Mouse (Mus musculus) kidney, adult 9 months (tissue): ENCODE measurements around the gene Dnah8.

Experiments used
- DNase-seq: peaks from one replicate; pipeline ENCODE4 v3.0.0; 2022

Dnah8 gene

DNA sequence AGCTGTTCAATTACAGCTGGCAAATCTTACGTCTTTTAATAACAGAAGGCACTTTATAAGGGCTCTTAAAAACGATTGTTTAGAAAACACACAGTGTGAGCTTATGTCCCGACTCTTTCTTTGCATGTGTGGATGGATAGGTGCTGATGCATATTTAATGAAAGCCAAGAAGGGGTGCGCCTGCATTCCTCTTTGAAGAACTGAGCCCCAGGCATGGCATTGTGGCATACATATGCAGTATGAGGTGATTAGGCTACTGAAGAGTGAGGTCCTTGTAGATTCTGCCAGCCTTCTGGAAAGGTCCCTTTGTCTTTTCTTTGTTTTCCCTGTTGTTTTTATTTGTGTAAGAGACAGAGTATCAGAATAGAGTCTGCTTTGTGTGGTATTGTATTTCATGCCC, 48.4 kb downstream of the Dnah8 start:
- no peak for DNase-seq

DNA sequence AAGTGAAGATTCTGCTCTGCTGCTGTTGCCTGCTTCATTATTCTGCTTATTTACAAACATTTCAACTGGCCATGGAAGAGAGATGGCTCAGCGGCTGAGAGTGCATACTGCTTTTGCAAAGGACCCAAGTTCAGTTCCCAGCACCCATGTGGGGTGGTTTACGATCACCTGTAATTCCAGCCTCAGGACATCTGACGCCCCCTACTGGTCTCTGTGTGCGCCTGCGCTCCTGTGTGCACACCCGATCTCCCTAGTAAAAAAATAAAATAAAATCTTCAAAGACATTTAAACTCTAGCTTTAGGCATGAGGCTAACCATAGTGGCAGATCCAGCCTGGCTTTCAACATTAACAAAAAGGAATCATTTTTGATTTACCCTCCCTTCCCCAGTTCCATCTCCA, 48.9 kb downstream of the Dnah8 start:
- DNase-seq = no peak

DNA sequence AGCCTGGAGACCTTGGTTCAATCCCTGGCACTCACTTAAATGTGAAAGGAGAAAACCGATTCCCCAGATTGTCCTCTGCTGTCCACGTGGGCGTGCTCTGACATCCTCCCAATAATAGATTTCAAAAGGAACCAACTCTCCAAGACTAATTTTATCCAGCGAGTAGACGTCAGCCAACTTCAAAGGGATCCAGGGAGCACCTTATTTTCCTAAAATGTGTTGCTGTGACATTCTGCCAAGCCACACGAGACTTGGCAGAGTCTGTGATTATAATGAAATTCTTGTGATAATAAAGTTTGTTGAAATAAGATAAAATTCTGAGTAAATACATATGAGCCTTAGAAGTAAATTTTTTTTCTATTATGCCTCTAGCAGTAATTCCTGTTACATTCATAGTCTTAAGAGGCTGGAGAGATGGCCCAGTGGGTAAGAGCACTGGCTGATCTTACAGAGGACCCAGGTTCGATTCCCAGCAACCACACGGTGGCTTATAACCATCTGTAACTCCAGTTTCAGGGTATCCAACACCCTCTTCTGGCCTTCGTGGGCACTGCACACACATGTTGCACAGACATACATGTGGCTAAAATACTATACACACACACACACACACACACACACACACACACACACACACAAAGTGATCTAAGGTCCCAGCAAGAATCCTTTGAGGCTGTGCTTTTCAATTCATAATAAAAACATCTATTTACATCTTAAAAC, 51.0 kb downstream of the Dnah8 start:
- DNase-seq = no peak

DNA sequence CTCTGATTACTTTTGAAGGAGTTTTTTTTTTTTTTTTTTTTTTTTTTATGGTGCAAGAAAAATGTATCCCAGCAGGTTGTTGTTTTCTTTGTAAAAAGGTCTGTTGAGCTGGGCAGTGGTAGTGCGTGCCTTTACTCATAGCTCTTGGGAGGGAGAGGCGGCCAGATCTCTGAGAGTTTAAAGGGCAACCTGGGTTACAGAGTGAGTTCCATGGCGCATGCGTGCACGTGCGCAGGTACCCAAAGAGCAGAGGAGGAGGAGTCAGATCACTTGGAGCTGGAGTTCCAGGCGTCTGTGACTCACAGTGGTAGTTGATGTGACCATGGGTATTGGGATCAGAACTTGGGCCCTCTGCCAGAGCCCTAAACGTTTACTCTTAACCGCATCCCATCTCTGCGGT, 54.4 kb downstream of the Dnah8 start:
- no peak for DNase-seq

DNA sequence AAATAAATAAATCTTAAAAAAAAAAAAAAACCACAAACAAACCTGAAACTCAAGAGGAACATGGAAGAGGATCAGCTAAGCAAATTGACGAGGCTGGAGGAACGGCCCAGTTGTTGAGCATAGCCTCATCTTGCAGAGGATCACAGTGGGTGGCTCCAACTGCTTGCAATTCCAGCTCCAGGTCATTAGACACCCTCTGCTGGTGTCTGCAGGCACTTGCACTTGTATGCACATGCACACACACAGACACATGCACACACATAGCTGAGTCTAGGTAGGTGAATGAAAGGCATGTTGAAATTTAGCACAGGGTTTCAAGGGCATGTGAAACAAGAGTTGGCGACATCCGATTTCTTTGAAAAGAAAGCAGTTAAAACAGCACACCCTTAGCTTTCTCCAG, 55.5 kb downstream of the Dnah8 start:
- no peak for DNase-seq

DNA sequence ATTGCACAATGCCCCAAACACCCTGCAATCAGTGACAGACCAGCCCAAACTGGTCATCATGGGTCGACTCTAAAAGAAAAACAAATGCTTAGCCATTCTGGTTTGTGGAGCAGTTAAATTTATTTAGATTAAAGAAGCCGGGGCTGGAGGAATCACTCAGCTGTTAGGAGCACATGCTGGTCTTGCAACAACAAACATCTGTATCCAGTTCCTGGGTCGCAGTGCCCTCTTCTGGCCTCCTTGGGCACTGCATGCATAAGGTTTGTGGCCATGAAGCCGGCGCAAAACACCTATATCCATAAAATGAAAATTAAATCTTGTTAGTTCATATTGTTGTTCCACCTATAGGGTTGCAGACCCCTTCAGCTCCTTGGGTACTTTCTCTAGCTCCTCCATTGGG, 57.5 kb downstream of the Dnah8 start:
- peak; percentile 75 for DNase-seq

DNA sequence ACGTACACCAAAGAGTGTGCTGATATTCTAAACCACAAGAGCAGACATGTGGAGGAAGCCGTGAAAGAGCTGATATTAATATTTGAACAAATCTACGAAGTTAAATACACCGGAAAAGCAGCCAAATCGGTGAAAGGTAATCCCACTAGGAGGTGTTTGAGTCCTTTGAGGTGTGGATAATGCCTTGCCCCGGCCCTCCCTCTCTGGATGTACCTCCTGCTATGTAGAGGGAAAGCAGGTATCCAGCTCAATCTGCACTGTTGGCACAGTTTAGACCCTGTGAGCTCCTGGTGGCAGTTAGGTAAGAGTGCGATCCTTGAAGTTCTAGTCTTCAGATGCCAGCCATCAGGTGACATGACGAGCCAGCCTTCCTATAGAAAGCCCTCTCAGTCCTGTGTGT, 66.0 kb downstream of the Dnah8 start:
- no peak for DNase-seq

DNA sequence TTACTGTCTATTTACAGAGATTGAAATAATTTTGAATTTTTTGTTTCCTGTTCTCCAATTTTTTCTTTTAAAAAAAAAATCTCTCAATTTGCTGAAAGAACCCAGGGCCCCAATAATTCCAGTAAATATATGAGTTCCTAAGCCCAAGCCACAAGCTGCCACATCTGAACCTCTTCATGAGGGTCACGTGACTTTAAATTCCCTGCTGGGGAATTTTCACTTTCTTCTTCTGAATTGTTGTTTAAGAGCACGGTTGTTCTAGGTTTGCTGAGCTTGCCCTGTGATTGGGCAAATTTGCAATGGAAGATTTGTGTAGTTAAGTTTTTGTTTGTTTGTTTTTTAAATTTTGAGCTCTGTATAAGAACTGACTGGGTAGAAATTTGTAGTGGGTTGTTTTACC, 67.3 kb downstream of the Dnah8 start:
- no peak for DNase-seq

DNA sequence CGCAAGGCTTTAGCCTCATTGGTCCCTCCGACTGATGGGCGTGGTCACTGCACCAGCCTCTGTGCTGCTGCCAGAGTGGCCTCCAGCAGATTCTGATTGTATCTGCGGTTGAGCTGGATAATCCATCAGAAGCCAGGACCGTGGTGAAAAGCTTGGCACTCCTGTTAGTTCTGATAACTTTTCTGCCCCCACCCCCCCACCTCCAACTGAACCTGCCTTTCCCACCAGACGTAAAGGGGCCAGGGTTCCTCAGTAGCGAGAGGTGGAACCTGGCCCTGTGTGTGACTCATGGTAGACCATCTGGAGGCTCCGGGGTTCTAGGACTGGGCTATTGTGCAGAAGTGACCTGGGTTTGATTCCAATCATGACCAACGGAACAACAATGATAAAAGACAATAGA, 70.1 kb downstream of the Dnah8 start:
- DNase-seq = no peak

DNA sequence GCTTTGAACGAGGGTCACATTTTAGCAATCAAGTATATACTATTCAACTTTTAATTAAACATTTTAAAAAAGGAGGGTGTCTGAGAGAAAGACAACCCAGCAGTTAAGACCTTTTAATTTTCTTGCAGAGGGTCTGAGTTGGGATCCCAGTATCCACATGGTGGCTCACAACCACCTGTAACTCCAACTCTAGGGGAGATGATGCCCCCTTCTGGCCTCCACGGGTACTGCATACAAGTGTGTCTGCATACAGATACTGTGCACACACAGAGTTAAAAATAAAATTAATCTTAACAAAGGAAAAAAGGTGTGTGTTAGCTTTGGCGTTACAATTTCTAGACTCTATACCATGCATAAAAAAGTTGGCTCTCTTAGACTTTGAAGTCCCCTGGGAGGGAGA, 90.6 kb downstream of the Dnah8 start:
- peak; percentile 7 for DNase-seq

DNA sequence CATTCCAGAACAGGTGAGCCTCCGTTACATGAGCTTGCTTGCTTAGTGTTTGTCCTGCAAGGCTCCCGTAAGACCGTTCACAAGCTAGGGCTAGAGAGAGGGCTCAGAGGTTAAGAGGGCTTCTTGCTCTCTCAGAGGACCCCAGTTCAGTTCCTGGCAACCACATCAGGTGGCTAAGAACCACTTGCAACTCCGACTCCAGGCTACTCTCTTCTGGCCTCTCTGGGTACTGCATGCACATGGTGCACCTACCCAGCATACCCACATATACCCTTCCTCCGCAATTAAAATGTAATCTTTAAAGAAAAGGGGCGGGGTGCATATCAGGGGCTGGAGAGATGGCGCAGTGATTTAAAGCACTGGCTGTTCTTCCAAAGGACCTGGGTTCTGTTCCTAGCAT, 94.0 kb downstream of the Dnah8 start:
- DNase-seq = no peak

DNA sequence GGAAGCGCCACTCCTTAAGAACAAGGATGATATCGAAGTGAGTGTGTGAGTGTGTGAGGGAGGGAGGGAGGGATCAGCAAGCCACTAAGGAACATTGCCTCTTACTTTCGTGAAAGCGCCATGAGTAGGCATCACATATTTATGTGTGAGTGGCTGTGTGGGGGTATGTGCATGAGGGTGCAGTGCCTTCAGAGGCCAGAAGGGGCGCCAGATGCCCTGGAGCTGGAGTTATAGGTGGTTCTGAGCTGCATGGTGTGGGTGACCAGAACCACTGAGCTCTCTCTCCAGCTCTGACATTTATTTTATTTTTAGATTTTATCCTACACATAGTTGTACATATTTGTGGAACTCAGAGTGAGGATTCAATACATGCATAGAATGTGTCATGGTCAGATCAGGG, 94.9 kb downstream of the Dnah8 start:
- DNase-seq = no peak

DNA sequence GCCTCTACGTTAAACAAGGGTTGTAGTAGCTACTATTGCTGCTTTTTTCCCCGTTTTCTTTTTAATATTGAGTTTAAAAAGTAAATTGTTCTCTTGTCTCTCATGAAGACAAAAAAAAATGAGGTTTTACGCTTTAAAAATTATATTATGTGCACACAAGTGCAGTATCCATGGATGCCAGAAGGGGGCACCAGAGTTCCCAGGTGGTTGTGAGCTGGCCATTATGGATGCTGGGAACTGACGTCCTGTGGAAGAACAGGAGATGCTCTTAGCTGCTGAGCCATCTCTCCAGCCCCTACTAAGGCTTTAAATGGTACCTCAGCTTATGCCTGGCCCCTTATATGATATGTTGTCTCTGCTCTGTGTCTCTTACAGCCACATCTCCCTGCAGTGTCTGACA, 103.6 kb downstream of the Dnah8 start:
- DNase-seq = no peak

DNA sequence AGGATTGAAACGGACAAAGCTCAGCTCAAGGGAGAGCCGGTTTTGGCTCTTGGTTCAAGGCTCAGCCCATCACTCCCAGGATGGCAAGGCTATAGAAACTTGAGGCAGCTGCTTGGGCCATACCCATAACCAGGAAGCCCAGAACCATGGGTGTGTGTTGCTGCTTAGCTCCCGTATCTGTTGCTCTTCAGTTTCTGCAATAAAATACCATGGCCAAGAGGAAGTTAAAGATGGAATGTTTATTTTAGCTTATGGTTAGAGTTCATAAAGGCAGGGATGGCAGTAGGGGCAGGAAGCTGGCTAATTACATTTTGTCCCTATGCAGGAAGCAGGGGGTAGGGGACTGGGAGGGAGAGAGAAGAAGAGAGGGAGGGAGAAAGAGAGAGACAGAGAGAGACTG, 108.6 kb downstream of the Dnah8 start:
- no peak for DNase-seq

DNA sequence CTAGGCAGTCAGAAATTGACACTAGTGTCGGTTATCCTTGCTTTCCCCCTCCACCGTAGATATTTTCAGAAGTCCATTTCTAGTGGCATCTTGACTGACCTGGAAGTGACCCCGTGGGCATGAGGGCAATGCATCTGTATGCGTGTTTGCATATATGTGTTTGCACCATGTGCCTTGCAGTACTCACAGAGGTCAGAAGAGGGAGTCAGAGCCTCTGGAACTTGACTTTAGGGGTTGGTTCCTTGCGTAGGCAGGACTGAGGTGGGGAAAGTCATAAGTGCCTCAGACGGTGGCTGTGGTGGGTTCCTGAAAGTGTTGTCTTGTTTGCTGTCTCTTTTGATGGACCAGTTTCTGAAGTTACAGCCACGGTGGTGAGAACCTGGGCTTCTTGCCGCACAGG, 110.6 kb downstream of the Dnah8 start:
- no peak for DNase-seq

DNA sequence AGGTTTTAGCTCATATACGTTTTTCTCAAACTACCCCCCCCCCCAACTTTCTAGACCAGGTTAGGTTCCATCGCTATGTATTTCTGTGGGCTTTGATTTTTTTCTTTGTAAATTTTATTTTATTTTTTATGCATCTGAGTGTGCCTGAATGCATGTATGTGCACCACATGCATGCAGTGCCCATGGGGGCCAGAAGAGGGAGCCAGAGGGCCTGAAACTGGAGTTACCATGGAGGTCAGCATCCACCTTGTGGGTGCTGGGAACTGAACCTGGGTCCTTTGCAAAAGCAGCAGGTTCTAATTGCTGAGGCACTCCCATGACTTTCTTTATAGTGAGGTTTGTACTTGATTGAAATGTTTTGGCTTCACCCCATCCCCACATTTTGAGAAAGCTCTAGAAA, 111.3 kb downstream of the Dnah8 start:
- DNase-seq = no peak

DNA sequence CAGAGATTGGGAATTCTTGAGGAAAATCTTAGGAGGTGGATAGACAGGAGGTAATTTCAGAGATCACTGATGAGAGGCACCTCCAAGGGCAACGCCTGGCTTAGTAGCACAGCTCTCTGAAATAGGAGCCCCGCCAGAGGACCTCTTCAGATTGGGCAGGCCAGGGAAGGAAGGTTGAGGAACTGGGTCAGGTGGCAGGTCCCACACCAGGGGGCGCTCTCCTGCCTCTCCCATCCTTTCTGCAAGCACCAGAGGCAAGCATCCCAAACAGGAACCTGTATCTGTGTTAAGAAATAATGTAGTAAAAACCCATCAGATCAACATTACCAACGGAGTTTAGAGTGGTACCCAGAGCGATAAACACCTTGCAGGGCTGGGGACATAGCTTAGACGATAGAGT, 113.6 kb downstream of the Dnah8 start:
- peak; percentile 39 for DNase-seq

DNA sequence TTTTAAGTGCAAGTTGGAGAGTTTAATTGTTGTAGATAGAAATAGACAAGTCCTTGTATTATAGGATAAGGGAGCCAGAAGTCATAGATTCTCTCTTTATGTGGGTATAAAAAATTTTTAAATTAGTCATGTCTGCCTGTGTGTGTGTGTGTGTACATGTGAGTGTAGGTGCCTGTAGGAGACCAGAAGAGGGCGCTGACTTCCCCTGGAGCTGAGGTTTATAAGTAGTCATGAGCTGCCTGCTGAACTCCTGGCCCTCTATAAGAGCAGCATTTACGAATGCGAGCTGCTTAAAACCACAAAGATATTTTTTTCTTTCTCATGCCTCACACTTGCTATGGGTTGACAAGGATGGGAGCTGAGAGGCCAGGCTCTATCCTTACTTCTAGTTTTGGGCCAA, 115.6 kb downstream of the Dnah8 start:
- no peak for DNase-seq

DNA sequence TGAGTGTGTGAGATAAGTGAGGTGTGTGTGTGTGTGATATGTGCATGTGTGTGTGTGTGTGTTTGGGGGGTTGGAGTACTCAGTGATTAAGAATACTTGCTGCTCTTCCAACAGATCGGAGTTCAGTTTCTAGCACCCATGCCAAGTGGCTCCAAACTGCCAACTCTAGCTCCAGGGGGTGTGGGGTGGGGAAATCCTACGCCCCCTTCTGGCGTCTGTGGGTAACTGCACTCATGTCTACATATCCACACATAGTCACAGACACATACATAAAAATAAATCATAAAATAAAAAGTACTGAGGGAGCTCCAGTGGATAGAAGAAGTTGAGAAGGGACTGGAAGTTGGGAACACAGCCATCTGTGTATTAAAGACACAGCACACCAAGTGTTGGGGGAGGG, 119.8 kb downstream of the Dnah8 start:
- DNase-seq = no peak

DNA sequence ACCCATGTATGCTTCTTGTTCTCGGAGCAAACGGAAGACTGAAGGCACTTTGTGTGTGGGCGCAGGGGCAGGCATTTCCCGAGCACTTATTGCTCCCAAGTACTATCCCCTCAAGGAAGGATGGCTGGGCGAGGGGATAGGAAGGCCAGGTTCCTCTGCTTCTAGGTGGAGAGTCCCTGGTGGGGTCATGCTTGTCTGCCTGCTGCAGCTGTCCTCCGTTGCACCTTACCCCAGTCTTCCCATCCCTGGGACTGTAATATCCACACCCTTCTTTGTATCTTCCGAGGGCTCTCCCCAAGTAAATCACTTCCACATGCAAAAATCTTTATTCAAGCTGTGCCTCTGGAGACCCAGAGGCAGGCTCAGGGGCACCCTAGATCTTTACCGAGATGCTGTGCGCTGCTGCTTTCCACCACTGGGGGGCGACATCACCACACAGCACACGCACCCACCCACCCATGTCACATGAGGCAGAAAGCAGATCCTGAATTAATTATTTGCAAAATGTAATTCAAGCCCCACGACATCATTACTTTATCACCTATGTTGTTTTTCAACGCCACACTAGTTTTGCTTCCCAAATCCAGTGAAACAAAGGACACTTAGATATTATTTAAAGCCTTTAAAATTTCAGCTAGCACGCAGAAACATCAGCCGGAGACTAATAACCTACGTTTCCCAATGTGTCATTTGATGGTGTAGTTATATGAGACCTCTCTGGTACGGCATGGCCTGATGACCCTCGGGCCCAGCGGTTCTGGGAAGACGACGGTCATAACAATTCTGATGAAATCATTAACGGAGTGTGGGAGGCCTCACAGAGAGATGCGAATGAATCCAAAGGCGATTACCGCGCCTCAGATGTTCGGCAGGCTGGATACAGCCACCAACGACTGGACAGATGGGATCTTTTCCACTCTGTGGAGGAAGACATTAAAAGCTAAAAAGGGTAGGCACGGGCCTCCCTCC, 122.2 kb downstream of the Dnah8 start:
- peak; percentile 39 for DNase-seq

DNA sequence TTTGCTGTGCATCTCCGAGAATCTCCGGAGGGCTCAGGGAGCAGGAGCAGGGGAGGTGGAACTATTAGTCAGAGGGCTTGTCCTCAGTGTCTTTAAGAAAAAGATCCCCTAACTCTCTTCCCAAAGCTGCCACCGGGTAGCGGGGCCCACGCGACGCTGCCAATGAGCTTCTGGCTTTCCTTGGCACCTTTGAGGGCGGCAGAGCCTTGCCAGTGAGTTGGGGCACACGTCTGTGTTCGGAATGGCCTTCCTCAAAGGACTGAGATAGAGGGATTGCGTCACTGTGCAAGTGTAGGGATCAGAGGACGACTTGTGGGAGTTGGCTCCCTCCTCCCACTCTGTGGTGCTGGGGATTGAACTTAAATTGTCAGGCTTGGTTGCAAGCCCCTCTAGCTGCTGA, 125.2 kb downstream of the Dnah8 start:
- no peak for DNase-seq

DNA sequence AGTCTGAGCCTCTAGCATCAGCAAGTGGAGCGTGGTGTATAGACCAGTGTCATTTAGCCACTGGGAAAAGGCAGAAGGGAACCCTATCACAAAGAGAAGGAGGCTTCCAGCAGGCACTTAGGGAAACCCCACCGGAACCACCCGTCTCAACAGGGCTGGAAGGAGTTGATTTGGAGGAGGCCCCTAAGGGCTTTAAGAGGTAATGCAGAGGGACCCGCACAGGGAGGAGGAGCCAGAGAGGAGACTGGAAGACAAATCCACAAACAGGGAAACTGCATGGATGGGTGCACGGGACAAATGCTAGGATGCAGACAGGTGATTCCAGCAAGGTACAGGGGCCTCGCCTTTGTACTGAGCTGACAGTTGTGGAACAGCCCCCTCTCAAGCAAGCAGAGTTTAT, 126.1 kb downstream of the Dnah8 start:
- no peak for DNase-seq

DNA sequence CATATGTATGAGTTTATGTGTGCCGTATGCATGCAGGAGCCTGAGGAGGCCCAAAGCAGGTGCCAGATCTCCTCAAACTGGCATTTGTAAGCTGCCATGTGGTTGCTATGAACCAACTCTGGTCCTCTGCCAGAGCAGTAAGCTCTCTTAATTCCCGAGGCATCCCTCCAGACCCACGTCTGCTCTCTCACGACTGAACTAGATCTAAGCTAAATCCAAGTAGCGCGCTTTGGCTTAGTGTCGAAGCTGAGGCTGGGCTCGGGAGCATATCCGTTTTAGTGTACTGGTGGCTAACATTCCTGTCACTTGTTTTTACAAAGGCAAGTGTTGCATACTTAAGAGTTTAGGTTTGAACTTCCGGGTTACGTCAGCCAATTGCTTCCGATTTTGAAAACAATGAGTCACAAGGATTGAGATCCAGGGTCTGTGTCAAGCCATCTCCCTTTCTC, 128.2 kb downstream of the Dnah8 start:
- DNase-seq = no peak

DNA sequence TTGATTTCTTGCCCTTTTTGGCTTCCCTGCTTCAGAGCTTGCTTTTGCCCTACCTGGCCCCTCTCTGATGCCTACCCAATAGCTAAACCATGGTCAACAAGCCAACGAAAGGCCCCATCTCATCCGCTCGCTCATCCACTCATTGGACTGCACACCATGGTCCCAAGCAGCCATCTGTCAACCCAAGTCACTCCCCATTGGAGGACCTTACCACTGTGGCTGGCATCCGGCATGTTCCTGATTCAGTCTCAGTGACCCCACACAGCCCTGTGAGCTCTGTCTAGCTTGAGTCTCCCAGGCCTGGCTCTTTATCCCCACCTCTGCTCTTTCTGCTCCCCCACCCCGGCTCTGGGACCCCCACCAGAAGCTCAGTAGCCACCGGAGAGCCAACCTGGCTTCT, 129.0 kb downstream of the Dnah8 start:
- no peak for DNase-seq
